Mouse (Mus musculus) natural killer cell, adult 2 months (primary cell): ENCODE measurements around the gene Enkd1.

ENCODE experiments used
- DNase-seq, 2 experiments: peaks; one replicate each; pipeline ENCODE4 v3.0.0; 2022; ENCODE audit warnings: low spot score in 2 of 2

Gene Enkd1

GRCm38 (mm10) chr8:105657641-105658040, 50.4 kb downstream of the Enkd1 start:
- DNase-seq, result no peak
